Mouse (Mus musculus) limb, embryonic 10.5 days (tissue): ENCODE results near the gene Uba1. TPM values are rescaled to one million over a fixed set of nuclear protein-coding genes. Genes with fewer than 3 reads are reported as not detected.
"Not testable (repeated sequence)": the region's sequence is repeated elsewhere in the genome, so short reads cannot be mapped to it uniquely, and the experiment has no call there.

Source experiments
- DNase-seq: peaks from one replicate; pipeline ENCODE4 v3.0.0-alpha.2; 2017; ENCODE audit warnings: low spot score
- H3K27ac ChIP-seq: fragments of 300-500 bp; sonication (generic); 2 replicates; pipeline ENCODE4 v1.5.1; 2016; ENCODE audit warnings: mild to moderate bottlenecking
- H3K27me3 ChIP-seq: fragments of 300-500 bp; sonication (generic); 2 replicates; pipeline ENCODE4 v1.6.1; 2016; ENCODE audit warnings: low read depth, mild to moderate bottlenecking; ENCODE audit not compliant: poor library complexity, severe bottlenecking
- H3K36me3 ChIP-seq: fragments of 300-500 bp; sonication (generic); 2 replicates; pipeline ENCODE4 v1.6.1; 2016; ENCODE audit warnings: mild to moderate bottlenecking, moderate library complexity
- H3K4me1 ChIP-seq: fragments of 300-500 bp; sonication (generic); 2 replicates; pipeline ENCODE4 v1.6.1; 2016
- H3K4me3 ChIP-seq: fragments of 300-500 bp; sonication (generic); 2 replicates; pipeline ENCODE4 v1.5.1; 2016; ENCODE audit warnings: mild to moderate bottlenecking, moderate library complexity
- H3K9me3 ChIP-seq: fragments of 300-500 bp; sonication (generic); replicated peaks from 2 replicates; pipeline ENCODE4 v1.6.1; 2016; ENCODE audit warnings: mild to moderate bottlenecking
- WGBS: fragments of 180-500 bp; shearing (Covaris S2); methylation state at CpG from one replicate; pipeline ENCODE4 v1.1.7; 2016; 5-methylcytosine and 5-hydroxymethylcytosine counted together
- polyA plus RNA-seq: library from polyadenylated mRNA; unstranded; fragments of >200 nt; fragmentation: Nextera tagmentation; extraction: Ambion mirVana; gene quantifications from 2 replicates; pipeline ENCODE4 v1.2.1, GENCODE M21; 2016

Uba1 gene
- polyA plus RNA-seq, 1 experiment from 2014 or later: 240 TPM

- DNase-seq: peak; percentile 70
- Histone ChIP-seq H3K4me3 (peak within 1 kb of the TSS; percentile 68), H3K27ac (peak within 1 kb of the TSS; percentile 94), H3K36me3 (peaks cover 28% of the 10 kb centered on the region), H3K9me3 (no peaks in the 10 kb centered on the region), H3K27me3 (no peaks in the 10 kb centered on the region), H3K4me1 (0 out of 2 replicates have a peak, but pooled peaks cover 7% of the 10 kb centered on the region)
- 10% methylated on average over 16 of the region's 16 CpGs for WGBS
Observed at GRCm38 (mm10) chrX:20687519-20688067, 29.5 kb downstream of the Uba1 start, which contains the start of gene Cdk16. Cdk16 (plus strand) TSS chrX:20687954.

GRCm38 (mm10) chrX:20688068-20688547 lies 30.0 kb downstream of the Uba1 start:
- peak overlapping the region; percentile 94 for H3K27ac ChIP-seq
- no peaks in the 10 kb centered on the region for H3K27me3 ChIP-seq
- WGBS: 14% methylated on average over 21 of the region's 33 CpGs
- peak; percentile 84 for DNase-seq
- peaks cover 28% of the 10 kb centered on the region for H3K36me3 ChIP-seq
- H3K4me1 ChIP-seq: 0 out of 2 replicates have a peak, but pooled peaks cover 7% of the 10 kb centered on the region
- peak overlapping the region; percentile 68 for H3K4me3 ChIP-seq
- no peaks in the 10 kb centered on the region for H3K9me3 ChIP-seq

GRCm38 (mm10) chrX:20688615-20689014 lies 30.5 kb downstream of the Uba1 start:
- DNase-seq: peak; percentile 62
- Histone ChIP-seq H3K27ac (peak overlapping the region; percentile 94), H3K4me1 (0 out of 2 replicates have a peak, but pooled peaks cover 7% of the 10 kb centered on the region), H3K4me3 (peak overlapping the region; percentile 68), H3K27me3 (no peaks in the 10 kb centered on the region), H3K9me3 (no peaks in the 10 kb centered on the region), H3K36me3 (peaks cover 29% of the 10 kb centered on the region)
- WGBS: 9% methylated on average over 30 of the region's 35 CpGs

GRCm38 (mm10) chrX:20691566-20691965 lies 33.4 kb downstream of the Uba1 start:
- H3K36me3 ChIP-seq: peaks cover 50% of the 10 kb centered on the region
- 0 out of 2 replicates have a peak, but pooled peaks cover 7% of the 10 kb centered on the region for H3K4me1 ChIP-seq
- no peaks in the 10 kb centered on the region for H3K9me3 ChIP-seq
- 69% methylated on average over 3 of the region's 3 CpGs for WGBS
- H3K4me3 ChIP-seq: no peak overlapping the region
- H3K27me3 ChIP-seq: no peaks in the 10 kb centered on the region
- DNase-seq: no peak
- H3K27ac ChIP-seq: no peak overlapping the region

GRCm38 (mm10) chrX:20692616-20693015 lies 34.5 kb downstream of the Uba1 start:
- Histone ChIP-seq H3K9me3 (no peaks in the 10 kb centered on the region), H3K27me3 (no peaks in the 10 kb centered on the region), H3K4me1 (0 out of 2 replicates have a peak, but pooled peaks cover 7% of the 10 kb centered on the region), H3K27ac (no peak overlapping the region), H3K4me3 (no peak overlapping the region), H3K36me3 (peaks cover 61% of the 10 kb centered on the region)
- WGBS: 89% methylated on average over 1 of the region's 1 CpGs
- no peak for DNase-seq

- Histone ChIP-seq H3K27me3 (no peaks in the 10 kb centered on the region), H3K27ac (no peak overlapping the region), H3K4me1 (no peaks in the 10 kb centered on the region), H3K9me3 (no peaks in the 10 kb centered on the region), H3K4me3 (no peak overlapping the region), H3K36me3 (peaks cover 83% of the 10 kb centered on the region)
- 90% methylated on average over 4 of the region's 4 CpGs for WGBS
- no peak for DNase-seq
Observed at GRCm38 (mm10) chrX:20695842-20696241, 37.7 kb downstream of the Uba1 start.

GRCm38 (mm10) chrX:20703741-20704290 lies 45.7 kb downstream of the Uba1 start, which contains the start of gene Usp11:
Usp11 (plus strand) TSS chrX:20703906.
- Histone ChIP-seq H3K27me3 (no peaks in the 10 kb centered on the region), H3K4me3 (peak within 1 kb of the TSS; percentile 62), H3K9me3 (no peaks in the 10 kb centered on the region), H3K36me3 (peaks cover 13% of the 10 kb centered on the region), H3K27ac (peak within 1 kb of the TSS; percentile 88), H3K4me1 (no peaks in the 10 kb centered on the region)
- peak; percentile 71 for DNase-seq
- WGBS: 15% methylated on average over 32 of the region's 32 CpGs

GRCm38 (mm10) chrX:20704295-20705082 lies 46.4 kb downstream of the Uba1 start:
- no peaks in the 10 kb centered on the region for H3K27me3 ChIP-seq
- H3K9me3 ChIP-seq: no peaks in the 10 kb centered on the region
- H3K4me1 ChIP-seq: no peaks in the 10 kb centered on the region
- peak overlapping the region; percentile 88 for H3K27ac ChIP-seq
- 13% methylated on average over 32 of the region's 32 CpGs for WGBS
- peak overlapping the region; percentile 62 for H3K4me3 ChIP-seq
- DNase-seq: peak; percentile 79
- peaks cover 6% of the 10 kb centered on the region for H3K36me3 ChIP-seq

- Histone ChIP-seq H3K4me3 (peak overlapping the region; percentile 62), H3K4me1 (no peaks in the 10 kb centered on the region), H3K27ac (peak overlapping the region; percentile 88), H3K27me3 (no peaks in the 10 kb centered on the region), H3K36me3 (0 out of 2 replicates have a peak, but pooled peaks cover 2% of the 10 kb centered on the region), H3K9me3 (no peaks in the 10 kb centered on the region)
- WGBS: 45% methylated on average over 3 of the region's 3 CpGs
- DNase-seq: no peak
Observed at GRCm38 (mm10) chrX:20705083-20705402, 46.9 kb downstream of the Uba1 start.

GRCm38 (mm10) chrX:20728681-20729080 lies 70.6 kb downstream of the Uba1 start:
- no peaks in the 10 kb centered on the region for H3K36me3 ChIP-seq
- no peak for DNase-seq
- H3K4me3 ChIP-seq: no peak overlapping the region
- no peaks in the 10 kb centered on the region for H3K27me3 ChIP-seq
- no peaks in the 10 kb centered on the region for H3K4me1 ChIP-seq
- no peaks in the 10 kb centered on the region for H3K9me3 ChIP-seq
- 83% methylated on average over 5 of the region's 5 CpGs for WGBS
- H3K27ac ChIP-seq: no peak overlapping the region

GRCm38 (mm10) chrX:20730048-20730447 lies 71.9 kb downstream of the Uba1 start:
- H3K4me3 ChIP-seq, H3K9me3 ChIP-seq, H3K27me3 ChIP-seq, DNase-seq, H3K36me3 ChIP-seq, H3K4me1 ChIP-seq, H3K27ac ChIP-seq: not testable (repeated sequence)
- WGBS: 41% methylated on average over 10 of the region's 10 CpGs
